Mouse (Mus musculus) cerebellum, adult 9-11 months (tissue): ENCODE results near the gene 1500009C09Rik.
"Not testable (repeated sequence)": the region's sequence is repeated elsewhere in the genome, so short reads cannot be mapped to it uniquely, and the experiment has no call there.

Experiments used
- DNase-seq: peaks from one replicate; pipeline ENCODE4 v3.0.0; 2022

1500009C09Rik gene

DNA sequence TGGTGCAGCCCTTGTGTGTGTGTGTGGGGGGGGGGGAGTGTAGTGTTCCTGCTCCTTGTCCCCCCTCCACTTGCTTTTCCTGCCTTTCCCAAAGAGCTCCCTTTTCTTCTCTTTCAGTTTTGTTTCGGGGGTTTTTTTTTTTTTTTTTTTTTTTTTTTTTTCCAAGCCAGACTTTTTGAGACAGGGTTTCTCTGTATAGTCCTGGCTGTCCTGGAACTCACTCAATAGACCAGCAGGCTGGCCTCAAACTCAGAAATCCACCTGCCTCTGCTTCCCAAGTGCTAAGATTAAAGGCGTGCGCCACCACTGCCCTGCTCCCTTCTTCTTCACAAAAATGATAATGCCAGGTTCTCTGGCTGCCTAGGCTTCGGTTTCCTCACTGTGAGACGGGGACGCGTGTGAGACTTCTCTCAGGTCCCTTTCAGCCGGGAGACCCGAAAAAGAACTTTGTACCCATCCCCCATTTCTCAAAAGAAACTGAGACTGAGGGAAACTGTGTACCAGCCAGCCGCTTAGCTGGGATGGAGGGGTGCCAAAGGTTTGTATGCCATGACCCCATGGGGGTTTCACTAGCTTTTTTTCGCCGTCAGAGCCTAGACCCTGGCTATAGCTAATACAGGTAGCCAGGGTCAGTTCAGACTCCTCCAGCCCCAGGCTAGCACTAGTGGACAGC is 32.1 kb upstream of the 1500009C09Rik start:
- no peak for DNase-seq

GRCm38 (mm10) chr15:82221104-82221860 is 30.9 kb upstream of the 1500009C09Rik start:
- no peak for DNase-seq

DNA sequence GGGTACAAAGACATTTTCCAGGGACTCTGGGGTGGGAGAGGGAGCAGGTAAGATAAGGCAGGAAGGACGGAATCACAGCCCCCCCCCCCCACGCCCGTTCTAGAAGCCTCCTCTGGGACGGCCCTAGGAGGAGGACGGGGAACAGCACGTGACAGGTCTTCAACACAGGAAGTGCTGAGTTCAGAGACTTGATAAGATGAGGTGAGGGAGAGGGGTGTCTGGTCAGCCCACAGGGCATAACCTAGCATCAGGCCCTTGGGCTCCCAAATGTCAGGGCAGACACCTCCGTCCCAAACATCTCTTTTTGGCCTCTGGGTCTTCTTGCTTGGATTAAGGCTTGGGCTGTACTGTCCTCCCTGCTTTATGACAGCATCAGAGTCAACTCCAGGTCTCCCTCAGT is 28.9 kb upstream of the 1500009C09Rik start:
- no peak for DNase-seq

DNA sequence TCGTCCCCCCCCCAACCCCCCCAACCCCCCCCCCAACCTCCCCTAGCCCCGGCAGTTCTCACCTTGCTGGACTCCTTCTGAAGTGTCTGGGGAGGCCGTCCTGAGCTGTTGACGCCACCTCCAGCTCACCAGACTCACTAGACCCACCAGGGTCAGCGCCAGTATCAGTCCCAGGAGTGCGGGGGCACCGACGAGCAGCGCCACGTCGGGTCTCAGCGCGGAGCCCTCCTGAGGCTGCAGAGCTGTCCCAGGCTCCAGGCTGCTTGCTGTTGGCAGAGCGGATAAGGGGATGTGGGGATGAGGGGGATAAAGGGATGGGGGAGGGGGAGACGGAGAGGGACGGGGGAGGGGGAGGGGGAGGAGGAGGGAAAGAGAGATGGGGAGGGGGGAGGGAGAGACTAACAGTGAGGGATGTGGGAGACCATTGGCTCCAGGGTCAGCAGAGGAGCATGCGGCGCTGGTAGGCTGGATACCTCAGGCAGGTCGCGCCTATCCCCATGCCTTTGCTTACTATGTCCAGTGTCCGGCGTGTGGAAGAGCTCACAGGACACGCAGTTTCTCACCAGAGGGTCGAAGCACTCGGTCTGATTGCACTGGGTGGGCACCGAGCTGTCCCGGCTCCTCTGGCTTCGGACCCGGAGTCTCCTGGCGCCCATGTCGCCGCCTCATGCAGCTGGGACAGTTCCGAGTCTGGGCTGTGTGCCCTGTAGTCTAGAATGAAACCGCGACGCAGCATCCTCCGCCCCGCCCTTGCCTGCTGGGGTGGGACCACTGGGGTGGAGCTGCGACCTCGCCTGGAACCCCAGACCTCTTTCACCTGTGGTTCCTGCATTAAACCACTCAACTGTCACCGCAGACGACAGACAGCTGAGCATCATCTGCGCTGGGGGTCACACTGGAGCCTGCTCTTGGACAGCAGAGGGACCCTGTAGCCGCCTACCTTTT is 28.3 kb upstream of the 1500009C09Rik start, which contains the start of gene Tnfrsf13c:
TSS of gene Tnfrsf13c (minus strand) at position 713 of the 945 bp plus-strand sequence.
- no peak for DNase-seq

DNA sequence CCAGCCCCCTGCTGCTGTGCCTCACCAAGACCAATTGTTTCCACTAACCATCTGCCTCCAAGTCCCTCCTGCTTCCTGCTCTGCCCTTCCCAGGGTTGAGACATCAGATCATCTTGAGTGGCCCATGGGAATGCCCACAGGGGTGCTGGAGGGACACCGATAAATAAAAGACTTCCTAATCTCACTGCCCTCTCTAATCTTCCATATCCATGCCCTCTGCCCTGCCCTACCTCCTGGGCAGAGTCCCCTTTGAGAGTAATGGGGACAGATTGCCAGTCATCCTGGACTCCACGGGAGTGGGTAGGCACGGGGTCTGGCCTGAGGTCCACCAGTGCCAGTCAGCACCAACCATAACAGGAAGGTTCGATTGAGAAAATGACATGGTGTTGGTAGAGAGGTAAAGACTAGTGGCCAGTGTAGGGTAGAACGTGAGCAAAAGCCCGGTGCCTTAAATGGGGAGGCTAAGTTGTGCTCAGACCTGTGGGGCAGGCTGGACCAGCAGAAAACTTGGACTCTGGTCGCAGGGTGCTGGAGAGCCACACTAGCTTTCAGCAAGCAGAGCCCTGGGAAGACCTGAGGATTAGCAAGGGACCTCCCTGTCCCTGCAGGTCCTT is 27.5 kb upstream of the 1500009C09Rik start:
- DNase-seq, result peak; percentile 40

DNA sequence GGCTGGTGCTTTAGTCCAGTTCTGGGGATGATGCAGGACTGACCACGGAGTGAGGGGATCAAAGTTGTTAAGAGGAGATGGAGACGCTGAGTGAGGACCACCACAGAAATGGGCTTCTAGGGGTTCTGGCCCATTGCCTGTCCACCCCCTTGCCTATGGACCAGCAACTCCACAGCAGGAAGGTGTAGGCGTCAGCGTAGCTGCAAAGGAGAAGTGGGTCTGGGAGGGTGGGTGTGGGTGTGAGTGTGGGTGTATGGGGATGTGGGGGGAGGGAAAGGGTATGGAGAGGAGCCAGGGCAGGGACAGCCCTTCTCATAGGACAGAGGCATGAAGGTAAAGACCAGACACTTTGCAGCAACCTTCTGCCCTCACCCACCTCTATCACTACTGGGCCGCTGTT is 26.4 kb upstream of the 1500009C09Rik start:
- peak; percentile 30 for DNase-seq

GRCm38 (mm10) chr15:82229542-82230045 is 22.6 kb upstream of the 1500009C09Rik start:
- DNase-seq, result no peak

DNA sequence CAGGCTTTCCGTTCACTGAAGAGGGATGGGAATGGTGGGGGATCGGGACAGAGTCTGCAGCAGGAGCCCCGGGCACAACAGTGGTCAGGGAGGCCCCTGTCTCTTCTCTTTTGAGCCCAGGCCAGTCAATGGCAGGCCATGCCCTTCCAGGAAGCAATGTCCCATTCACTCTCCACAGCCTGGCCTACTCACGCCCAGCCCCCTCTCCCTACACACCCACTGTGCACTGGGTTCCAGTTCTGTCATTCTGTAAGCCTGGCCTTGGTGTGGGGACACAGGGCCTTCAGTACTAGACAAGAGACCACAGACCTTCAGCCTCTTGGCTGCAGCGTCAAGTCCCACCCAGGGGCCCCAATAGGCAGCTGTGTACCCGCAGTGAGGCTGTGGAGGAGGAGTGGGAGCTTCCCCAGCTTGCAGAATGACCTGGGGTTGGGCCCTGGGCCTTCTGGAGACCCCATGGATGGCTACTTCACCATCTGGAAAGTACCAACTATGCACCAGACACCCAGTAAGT is 22.0 kb upstream of the 1500009C09Rik start:
- peak; percentile 35 for DNase-seq

DNA sequence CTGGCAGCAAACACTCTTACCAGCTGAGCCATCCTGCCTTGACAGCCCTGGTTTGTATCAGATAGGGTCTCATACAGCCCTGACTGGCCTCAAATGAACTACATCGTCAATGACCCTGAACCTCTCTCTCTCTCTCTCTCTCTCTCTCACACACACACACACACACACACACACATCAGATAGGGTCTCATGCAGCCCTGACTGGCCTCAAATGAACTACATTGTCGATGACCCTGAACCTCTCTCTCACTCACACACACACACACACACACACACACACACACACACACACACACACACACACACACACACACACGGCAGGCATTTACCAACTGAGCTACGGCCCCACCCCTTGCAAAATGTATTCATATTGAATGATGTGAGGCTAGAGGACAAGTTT is 21.1 kb upstream of the 1500009C09Rik start:
- DNase-seq, result no peak

DNA sequence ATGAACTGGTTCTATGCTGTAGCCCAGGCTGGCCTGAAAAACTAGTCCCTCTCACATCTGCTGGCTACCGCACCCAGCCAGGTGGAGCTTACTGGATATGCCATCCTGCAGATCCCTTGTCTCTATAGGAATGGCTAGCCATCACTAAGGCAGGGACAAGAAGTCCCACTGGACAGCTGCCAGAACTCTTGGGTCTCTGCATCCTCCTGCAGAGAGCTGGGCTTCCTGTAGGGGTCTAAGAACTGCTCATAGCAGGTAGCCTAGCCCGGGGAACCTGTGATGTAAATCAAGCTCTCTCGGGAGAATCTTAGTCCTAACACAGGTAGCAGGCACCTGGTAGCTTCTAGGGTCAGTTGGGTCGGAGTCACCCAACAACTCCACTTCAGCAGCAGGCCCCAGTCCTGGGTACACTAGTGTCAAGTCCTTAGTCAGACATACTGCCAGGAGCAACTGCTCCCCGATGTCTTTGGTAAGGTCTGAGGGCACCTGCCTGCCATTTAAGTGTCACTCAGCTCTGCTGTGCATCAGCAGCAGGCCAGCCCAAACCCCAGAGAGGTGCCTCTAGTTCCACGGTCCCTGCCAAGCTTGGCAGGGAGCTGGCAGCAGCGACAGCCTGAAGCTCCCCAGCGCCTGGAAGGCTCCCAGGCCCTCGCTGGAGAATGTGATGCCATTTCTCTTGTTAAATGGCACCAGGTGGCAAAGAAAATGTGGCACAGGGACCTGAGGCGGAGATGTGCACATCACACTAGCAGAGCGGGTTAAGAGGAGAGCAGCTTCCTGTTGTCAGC is 20.4 kb upstream of the 1500009C09Rik start:
- peak; percentile 94 for DNase-seq

- DNase-seq, result no peak
Observed at GRCm38 (mm10) chr15:82232651-82233050, 19.5 kb upstream of the 1500009C09Rik start.

- no peak for DNase-seq
Observed at GRCm38 (mm10) chr15:82235661-82236060, 16.5 kb upstream of the 1500009C09Rik start.

DNA sequence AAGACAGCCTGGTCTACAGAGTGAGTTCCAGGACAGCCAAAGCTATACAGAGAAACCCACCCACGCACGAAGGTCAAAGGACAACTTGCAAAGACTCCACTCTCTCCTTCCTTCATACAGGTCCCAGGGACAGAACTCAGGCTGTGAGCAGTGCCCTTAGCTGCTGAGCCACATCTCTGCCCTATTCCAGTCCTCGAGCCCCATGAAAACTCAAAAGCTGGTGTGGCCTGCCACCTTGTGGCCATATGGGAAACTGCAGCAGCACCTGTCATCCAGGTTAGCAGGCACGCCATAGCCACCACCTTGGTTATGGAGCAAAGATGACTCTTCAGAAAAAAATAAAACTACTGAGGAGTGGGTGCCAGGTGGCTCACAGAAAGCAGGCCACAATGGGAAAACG is 15.6 kb upstream of the 1500009C09Rik start:
- peak; percentile 90 for DNase-seq

GRCm38 (mm10) chr15:82243311-82243710 is 8.9 kb upstream of the 1500009C09Rik start:
- DNase-seq, result no peak

DNA sequence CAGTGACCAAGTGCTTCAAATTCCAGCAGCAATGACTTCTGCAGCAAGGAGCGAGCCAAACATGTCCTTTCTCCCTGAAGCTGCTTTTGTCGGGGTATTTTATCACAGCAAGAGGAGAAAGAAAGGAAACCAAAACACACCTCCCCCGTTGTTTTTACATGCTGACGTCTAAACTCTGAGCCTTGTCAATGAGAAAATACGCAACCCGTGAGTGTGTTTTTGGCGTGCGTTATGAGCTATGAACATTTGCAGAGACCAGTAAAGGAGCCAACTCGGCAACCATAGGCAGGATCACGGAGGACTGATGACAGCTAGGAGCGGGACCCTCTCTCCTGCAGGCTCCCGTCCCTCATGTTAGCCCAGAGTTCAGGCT is 8.5 kb upstream of the 1500009C09Rik start:
- DNase-seq, result no peak

DNA sequence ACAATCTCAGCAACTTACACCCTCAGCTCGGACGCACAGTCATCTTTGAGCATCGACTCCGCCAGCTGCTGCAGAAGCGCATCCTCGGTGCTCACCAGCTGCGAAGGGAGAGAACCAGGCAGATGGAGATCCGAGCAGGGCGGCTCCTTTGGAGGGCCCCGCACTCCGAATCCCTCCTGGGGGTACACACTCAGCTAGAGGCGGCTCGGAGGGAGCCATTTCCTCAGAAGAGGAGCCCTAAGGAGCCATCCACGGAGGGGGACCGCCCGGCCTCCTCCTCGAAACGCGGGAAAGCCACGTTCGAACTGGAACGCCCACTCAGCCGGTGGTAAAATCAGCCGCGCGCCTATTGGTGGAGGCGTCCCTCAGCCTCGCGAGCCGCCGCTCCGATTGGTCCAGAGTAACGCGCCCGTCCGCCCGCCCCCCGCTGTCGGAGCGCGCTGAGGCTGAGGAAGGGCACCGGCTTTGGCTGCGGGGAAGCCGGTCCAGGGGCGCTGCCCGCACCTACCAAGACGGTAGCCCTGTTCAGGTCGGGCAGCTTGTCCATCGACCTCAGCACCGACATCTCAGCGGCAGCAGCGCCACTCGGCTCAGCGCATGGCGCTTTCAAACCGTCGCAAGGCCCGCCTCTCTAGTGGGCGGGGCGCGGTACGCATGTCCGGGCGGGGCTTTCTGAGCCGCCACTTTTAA is 7.9 kb upstream of the 1500009C09Rik start, which contains the start of gene Cenpm:
TSS of gene Cenpm (minus strand) at position 634 of the 690 bp plus-strand sequence.
- DNase-seq, result peak; percentile 91

- not testable (repeated sequence) for DNase-seq
Observed at GRCm38 (mm10) chr15:82244805-82245161, 7.4 kb upstream of the 1500009C09Rik start.

- DNase-seq, result no peak
Observed at GRCm38 (mm10) chr15:82247131-82247776, 4.9 kb upstream of the 1500009C09Rik start.

GRCm38 (mm10) chr15:82251579-82251978 is 618 bp upstream of the 1500009C09Rik start:
- no peak for DNase-seq

DNA sequence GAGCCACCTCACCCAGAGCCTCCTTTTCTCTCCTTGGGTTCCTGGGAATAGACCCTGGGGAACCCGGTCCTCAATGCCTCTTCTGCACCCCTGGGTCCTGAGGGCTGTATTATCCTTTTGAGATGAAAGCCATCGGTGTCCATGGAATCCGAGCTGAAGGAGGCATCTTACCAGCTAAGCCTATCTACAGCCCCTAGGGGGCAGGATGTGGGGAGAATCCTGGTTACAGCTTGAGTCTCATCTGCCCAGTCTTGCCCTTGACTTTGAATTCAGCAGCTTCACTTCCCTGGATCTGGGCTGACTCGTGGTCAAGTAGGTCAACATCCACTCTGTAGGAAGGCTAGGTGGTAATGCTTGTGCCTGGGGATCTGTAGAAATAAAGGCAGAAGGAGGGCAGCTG is 3.1 kb downstream of the 1500009C09Rik start:
- DNase-seq, result peak; percentile 49
